Mouse (Mus musculus) T-helper 2 cell (primary cell): ENCODE measurements around the gene Ucp1.

Experiments
- in situ Hi-C: fragments of 300-600 bp; cut with MboI, MseI; formaldehyde crosslinking; loops from one replicate; pipeline ENCODE4 v1.15.1; 2025; ENCODE audit warnings: high pct_unique_total_duplicates

Ucp1 gene

DNA sequence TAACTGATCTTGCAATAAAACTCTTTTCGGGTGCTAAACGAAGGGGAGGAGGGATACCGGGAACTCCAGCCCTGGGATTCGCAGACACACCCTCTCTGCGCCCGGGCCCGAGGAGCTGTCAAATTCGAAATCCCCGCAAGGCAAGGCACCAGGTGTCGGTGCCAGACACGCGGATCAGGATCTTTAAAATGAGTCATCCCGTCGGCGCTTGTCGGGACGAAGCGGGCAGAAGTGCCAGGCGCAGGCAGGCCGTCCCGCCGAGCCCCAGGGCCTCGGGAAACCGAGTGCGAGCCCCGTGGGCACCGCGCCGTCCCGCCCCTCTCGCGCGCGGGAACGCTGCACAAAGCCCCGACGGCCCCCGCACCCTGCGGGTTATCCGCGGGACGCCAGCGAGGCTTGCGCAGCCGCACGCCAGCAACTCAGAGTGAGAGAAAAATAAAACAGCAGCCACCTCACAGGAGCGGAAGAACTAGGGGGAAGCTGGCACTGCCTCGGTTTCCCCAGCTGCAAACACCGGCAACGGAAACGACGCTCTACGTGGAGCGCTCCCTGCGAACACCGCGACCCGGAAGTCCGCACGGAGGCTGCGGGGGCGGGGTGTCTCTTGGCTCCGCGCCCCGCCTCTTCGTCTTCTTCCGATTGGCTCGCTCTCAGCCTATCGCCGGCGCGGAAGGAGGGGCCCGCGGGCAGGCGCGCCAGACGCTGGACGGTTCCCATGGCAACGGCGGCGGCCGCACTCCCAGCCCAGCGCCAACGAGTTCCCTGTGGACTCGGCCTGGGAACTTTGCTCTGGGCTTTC, 41.9 kb downstream of the Ucp1 start, which contains the start of gene Elmod2:
Elmod2 (minus strand) TSS at position 588 of the 799 bp plus-strand sequence.
- in situ Hi-C loops: no loop called here

- in situ Hi-C loops: no loop called here
Observed at GRCm38 (mm10) chr8:83332864-83333263, 42.7 kb downstream of the Ucp1 start.

DNA sequence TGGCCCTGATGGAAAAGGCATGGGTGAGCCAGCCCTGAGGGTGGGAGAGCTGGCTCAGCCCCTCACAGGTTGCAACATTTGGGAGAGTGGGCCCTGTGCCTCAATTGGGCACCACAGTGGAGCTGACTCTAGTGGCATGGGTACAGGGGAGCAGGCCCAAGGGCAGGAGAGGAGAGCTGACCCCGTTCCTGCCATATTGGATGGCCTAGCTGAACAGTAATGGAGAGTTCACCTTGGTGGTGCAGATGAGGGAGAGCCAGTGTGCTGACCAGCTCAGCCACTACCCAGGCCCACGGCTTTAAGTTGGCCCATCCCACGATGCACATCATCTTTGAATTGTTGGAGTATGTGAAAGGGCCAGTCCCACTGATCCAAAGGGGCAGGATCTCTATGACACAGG, 51.9 kb downstream of the Ucp1 start:
- in situ Hi-C loops: no loop called here

GRCm38 (mm10) chr8:83342693-83343092, 52.5 kb downstream of the Ucp1 start:
- in situ Hi-C loops: no loop called here
